Mouse (Mus musculus): ENCODE measurements around the gene Ganc. TPM values are rescaled to one million over a fixed set of nuclear protein-coding genes. Genes with fewer than 3 reads are reported as not detected.

Gene Ganc
- total RNA-seq, 2 experiments from 2014 or later: 12.0 to 13.7 TPM

DNA sequence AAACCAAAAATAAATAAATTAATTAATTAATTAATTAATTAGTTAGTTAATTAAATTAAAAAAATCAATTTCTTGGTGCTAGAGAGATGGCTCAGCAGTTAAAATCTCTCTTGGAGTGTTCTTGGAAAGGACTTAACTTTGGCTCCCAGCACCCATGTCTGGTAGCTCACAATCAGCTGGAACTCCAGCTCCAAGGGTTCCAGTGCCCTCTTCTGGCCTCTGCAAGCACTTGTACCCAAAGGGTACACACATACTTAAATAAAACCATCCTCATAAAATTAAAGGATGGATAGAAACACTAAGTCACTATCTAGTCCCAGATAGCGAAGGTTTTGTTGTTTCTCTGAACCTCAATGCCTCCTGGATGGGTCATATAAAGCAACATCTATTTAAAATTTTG lies 43.6 kb downstream of the Ganc start:
- DNase-seq (ENCODE audit: low spot score in 2 of 2): no peak

DNA sequence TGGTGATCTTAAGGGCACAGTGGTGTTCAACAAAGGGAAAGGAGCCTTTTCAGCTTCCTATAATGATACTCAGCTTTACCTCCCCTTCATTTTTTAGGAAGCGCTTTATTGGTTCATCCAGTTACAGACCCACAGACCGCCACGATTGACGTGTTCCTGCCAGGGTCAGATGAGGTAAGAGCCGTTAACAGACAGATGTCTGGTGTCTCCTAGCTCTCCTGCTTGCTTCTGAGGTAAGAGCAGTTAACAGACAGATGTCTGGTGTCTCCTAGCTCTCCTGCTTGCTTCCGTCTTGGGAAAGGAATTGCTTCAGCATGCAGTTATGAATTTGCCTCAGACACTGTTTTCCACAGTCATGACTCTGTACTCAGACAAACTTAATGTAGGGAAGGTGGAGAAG lies 47.0 kb downstream of the Ganc start:
- DNase-seq (ENCODE audit: low spot score in 2 of 2): no peak

DNA sequence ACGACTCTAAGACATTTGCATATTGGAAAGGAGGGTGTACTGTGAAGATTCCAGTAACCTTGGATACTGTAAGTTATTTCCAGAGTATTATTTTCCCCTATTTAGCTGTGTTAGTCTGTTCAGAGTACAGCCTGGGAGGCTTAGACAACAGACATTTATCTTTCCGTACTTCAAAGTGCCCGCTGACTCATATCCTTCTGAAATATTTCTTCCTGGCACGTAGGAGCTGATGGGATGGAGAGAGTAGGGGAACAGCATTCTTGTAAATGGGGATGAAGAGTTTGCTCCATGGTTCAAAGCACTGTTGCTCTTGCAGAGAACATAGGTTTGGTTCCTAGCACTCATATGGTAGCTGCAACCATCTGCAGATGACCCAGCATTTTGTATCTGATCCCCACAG lies 48.9 kb downstream of the Ganc start:
- no peak for DNase-seq (ENCODE audit: low spot score in 2 of 2)

- no peak for DNase-seq (ENCODE audit: low spot score in 2 of 2)
These were observed 51.3 kb downstream of the Ganc start for GRCm38 (mm10) chr2:120454987-120455386.

DNA sequence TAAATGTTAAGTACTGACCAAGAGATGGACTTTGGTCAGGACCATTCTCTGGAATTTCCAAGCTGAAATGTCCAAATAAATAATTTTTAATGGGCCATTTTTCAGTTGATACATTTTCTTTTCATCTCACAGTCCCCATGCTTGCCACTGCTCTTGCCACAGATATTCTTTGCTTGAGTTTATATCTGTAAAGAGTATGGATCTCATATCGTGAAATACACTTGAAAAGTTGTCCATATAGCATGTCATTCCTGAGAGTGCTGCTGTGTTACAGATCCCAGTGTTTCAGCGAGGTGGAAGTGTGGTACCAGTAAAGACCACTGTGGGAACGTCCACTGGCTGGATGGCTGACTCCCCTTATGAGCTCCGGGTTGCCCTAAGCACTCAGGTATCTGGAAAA lies 52.0 kb downstream of the Ganc start, which contains the start of gene Capn3:
Capn3 (plus strand) TSS at position 301 of the 400 bp plus-strand sequence.
- no peak for DNase-seq (ENCODE audit: low spot score in 2 of 2)

- no peak for DNase-seq (ENCODE audit: low spot score in 2 of 2)
These were observed 56.5 kb downstream of the Ganc start for GRCm38 (mm10) chr2:120460216-120460615.

DNA sequence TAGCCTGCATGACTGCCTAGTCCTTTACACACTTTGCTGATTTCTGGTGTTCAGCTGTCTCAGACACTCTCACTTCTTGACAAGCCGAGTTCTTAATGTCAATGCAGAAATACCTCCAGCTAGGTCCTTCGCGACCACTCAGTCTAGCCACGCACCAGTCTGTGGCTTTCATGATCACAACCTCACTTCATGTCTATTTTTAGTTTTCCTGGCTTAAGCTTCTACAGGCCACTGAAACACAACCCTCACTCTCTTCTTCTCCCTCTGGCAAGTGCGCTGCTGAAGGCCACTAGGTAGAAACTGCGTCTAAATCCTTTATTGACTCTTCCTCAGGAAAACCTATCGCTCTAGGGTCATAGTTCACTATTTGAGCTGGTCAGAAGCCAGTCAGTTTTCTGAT lies 59.6 kb downstream of the Ganc start:
- DNase-seq (ENCODE audit: low spot score in 2 of 2): no peak

GRCm38 (mm10) chr2:120464091-120464490 lies 60.4 kb downstream of the Ganc start:
- no peak for DNase-seq (ENCODE audit: low spot score in 2 of 2)

DNA sequence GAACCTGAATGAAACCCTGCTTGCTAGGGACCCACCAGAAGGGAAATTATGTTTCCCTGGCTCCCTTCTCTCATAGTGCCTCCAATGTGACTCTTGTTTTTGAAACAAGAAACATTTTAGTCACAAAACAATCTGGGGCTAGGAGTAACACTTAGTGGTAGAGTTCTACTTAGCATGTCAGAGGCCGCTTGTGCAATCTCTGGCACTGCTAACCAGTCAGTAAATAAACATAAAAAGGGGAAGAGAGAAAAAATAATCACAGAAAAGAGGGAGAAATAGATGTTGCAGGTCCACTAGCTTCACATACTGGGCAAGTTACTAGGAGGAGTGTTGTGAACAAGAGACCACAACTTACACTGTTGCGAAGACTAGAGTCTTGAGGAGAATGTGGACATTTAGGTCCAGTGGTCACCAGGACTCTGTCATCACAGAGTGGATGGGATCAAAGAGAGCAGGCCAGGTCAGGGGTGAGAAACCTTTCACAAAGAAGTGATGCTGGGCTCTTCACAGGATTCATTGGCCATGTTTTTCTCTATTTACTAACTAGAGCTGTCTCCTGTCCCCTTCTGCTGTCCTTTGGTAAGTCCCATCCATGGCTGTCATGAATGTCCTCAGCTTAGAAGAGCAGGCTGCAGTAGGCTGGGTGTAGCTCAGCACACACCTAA lies 61.2 kb downstream of the Ganc start:
- DNase-seq (ENCODE audit: low spot score in 2 of 2): peak in 1 of 2 experiments; percentile 13

DNA sequence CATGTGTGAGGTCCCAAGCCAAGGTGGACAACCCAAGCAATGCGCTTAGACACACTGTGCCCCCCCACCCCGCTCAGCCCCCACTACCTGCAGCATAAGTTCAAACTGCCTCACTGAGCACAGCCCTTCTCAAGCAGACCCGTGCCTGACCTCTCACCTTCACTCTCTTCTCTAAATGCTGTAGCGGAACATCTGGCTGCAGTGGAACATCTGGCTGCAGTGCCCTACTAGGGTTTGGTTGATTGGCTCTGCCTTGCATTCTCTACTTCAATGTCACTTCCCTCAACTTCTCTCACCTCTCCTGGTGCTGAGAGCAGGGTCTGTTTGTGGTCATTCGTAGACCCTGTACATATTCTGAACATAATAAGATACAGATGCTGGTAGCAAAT lies 61.7 kb downstream of the Ganc start:
- no peak for DNase-seq (ENCODE audit: low spot score in 2 of 2)

- DNase-seq (ENCODE audit: low spot score in 2 of 2): no peak
These were observed 64.3 kb downstream of the Ganc start for GRCm38 (mm10) chr2:120468011-120468410.

GRCm38 (mm10) chr2:120469220-120469619 lies 65.5 kb downstream of the Ganc start:
- DNase-seq (ENCODE audit: low spot score in 2 of 2): no peak

- DNase-seq (ENCODE audit: low spot score in 2 of 2): no peak
These were observed 66.0 kb downstream of the Ganc start for GRCm38 (mm10) chr2:120469715-120470114.

DNA sequence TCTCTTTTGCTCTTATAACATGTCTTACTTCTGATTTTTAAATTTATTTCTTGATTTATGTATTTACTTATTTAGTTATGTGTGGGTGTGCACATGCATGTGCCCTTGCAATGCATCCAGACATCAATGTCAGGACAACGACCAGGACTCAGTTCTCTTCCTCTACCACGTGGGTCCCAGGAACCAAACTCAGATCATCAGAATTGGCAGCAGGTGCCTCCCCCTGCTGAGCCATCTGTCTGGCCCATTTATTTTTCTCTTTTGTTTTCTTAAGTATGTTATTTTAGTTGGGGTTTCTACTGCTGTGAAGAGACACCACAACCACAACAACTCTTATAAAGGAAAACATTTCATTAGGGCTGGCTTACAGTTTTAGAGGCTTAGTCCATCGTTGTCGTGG lies 67.2 kb downstream of the Ganc start:
- peak in 1 of 2 experiments; percentile 19 for DNase-seq (ENCODE audit: low spot score in 2 of 2)

GRCm38 (mm10) chr2:120476277-120477087 lies 72.8 kb downstream of the Ganc start:
- no peak for DNase-seq (ENCODE audit: low spot score in 2 of 2)

GRCm38 (mm10) chr2:120478600-120478999 lies 74.9 kb downstream of the Ganc start:
- peak; percentile 39 to 84 for DNase-seq (ENCODE audit: low spot score in 2 of 2)

GRCm38 (mm10) chr2:120481921-120482320 lies 78.2 kb downstream of the Ganc start:
- no peak for DNase-seq (ENCODE audit: low spot score in 2 of 2)

- DNase-seq (ENCODE audit: low spot score in 2 of 2): no peak
These were observed 79.1 kb downstream of the Ganc start for GRCm38 (mm10) chr2:120482506-120483389.

GRCm38 (mm10) chr2:120484241-120484640 lies 80.5 kb downstream of the Ganc start:
- no peak for DNase-seq (ENCODE audit: low spot score in 2 of 2)

GRCm38 (mm10) chr2:120493254-120493653 lies 89.6 kb downstream of the Ganc start:
- DNase-seq (ENCODE audit: low spot score in 2 of 2): no peak

DNA sequence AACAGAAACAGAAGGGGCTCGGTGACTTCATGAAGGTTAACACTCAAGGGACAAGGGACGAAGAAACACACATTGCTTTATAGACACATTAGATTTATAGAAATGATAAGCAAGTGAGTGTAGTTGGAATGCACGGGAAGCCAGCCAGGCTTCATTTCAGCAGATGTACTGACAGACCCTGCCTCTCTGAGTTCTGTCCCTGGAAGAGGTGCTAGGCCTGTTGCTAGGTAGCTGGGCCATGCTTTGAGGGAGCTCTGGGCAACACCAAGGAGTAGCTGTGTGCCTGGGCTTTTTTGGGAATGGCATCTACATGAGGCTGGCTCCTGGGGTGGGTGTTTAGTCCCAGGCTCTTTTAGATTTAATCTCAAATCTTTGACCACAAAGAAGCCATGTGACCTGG lies 92.8 kb downstream of the Ganc start:
- DNase-seq (ENCODE audit: low spot score in 2 of 2): peak; percentile 38 to 83

Data from layer of hippocampus, adult 18-20 months (tissue).